Mouse (Mus musculus) gonadal fat pad, adult 2 months (tissue): ENCODE measurements around the gene B3gnt3. TPM values are rescaled to one million over a fixed set of nuclear protein-coding genes. Genes with fewer than 3 reads are reported as not detected.

ENCODE experiments used
- polyA plus RNA-seq: library from polyadenylated mRNA; depleted of rRNA; stranded (reverse); fragments of >200 nt; gene quantifications from 2 replicates; pipeline ENCODE4 v1.2.3, GENCODE M21; 2012; rRNA removed

B3gnt3 gene
- polyA plus RNA-seq, 1 experiment, result 11.1 TPM

Other genes starting within 250 kb of the B3gnt3 start
- gene Abhd8, start 238.1 kb downstream of the B3gnt3 start, polyA plus RNA-seq, result 24.1 and 29.2 TPM in 2 replicates
- gene Mrpl34, start 236.8 kb downstream of the B3gnt3 start, polyA plus RNA-seq, result 49.9 and 63.7 TPM in 2 replicates
- 95.7 and 103 TPM in 2 replicates for gene Dda1, start 232.6 kb downstream of the B3gnt3 start, polyA plus RNA-seq
- 18.3 and 18.9 TPM in 2 replicates for gene Ano8, start 215.8 kb downstream of the B3gnt3 start, polyA plus RNA-seq
- gene Gtpbp3, start 213.7 kb downstream of the B3gnt3 start, polyA plus RNA-seq, result 19.0 and 21.4 TPM in 2 replicates
- gene Plvap, start 190.0 kb downstream of the B3gnt3 start, polyA plus RNA-seq, result 91.9 and 104 TPM in 2 replicates
- 0.07 TPM in 1 of 2 replicates, not detected in the other for gene Ccdc194, start 176.1 kb downstream of the B3gnt3 start, polyA plus RNA-seq
- 123 and 139 TPM in 2 replicates for gene Bst2, start 164.3 kb downstream of the B3gnt3 start, polyA plus RNA-seq
- gene Mvb12a, start 158.9 kb downstream of the B3gnt3 start, polyA plus RNA-seq, result 144 and 146 TPM in 2 replicates
- 3.4 and 4.1 TPM in 2 replicates for gene Tmem221, start 142.9 kb downstream of the B3gnt3 start, polyA plus RNA-seq
- gene Nxnl1, start 135.2 kb downstream of the B3gnt3 start, polyA plus RNA-seq, result 0.41 and 0.53 TPM in 2 replicates
- 227 and 307 TPM in 2 replicates for gene Slc27a1, start 132.9 kb downstream of the B3gnt3 start, polyA plus RNA-seq
- gene Pgls, start 109.6 kb downstream of the B3gnt3 start, polyA plus RNA-seq, result 111 and 134 TPM in 2 replicates
- gene Fam129c, start 104.1 kb downstream of the B3gnt3 start, polyA plus RNA-seq, result 2.1 and 2.2 TPM in 2 replicates
- 140 and 155 TPM in 2 replicates for gene Colgalt1, start 90.8 kb downstream of the B3gnt3 start, polyA plus RNA-seq
- gene Unc13a, start 30.0 kb downstream of the B3gnt3 start, polyA plus RNA-seq, result 0.58 and 2.0 TPM in 2 replicates
- 19.6 and 19.9 TPM in 2 replicates for gene Jak3, start 25.5 kb downstream of the B3gnt3 start, polyA plus RNA-seq
- gene Insl3, start 12.6 kb downstream of the B3gnt3 start, polyA plus RNA-seq, result 10.6 and 37.9 TPM in 2 replicates
- 6.1 TPM in 2 replicates for gene Fcho1, start 23.9 kb upstream of the B3gnt3 start, polyA plus RNA-seq
- 0.95 and 1.3 TPM in 2 replicates for gene Zfp709, start 180.2 kb upstream of the B3gnt3 start, polyA plus RNA-seq
- gene Zfp882, start 206.8 kb upstream of the B3gnt3 start, polyA plus RNA-seq, result 0.66 and 0.95 TPM in 2 replicates
- gene Zfp617, start 206.8 kb upstream of the B3gnt3 start, polyA plus RNA-seq, result 4.9 and 5.0 TPM in 2 replicates
- 5.3 and 6.2 TPM in 2 replicates for gene Zfp961, start 249.2 kb upstream of the B3gnt3 start, polyA plus RNA-seq